Mouse (Mus musculus): ENCODE measurements around the gene Ubash3b. TPM values are rescaled to one million over a fixed set of nuclear protein-coding genes. Genes with fewer than 3 reads are reported as not detected.

The Ubash3b gene
- polyA plus RNA-seq, 1 experiment from 2014 or later: 8.9 TPM

- POLR2A ChIA-PET: interaction anchor here (1.5 kb wide), 1 partner anchor 12 kb away, joined by 5 read pairs; no protein-coding TSS in a partner anchor
Observed at GRCm38 (mm10) chr9:41060617-41061016, 100.9 kb downstream of the Ubash3b start.

GRCm38 (mm10) chr9:41058765-41059535 is 102.5 kb downstream of the Ubash3b start:
- CTCF ChIA-PET: no interaction called here
- in situ Hi-C loops (cut with MboI; ENCODE audit: low pct_unique_long_range_greater_than_20kb): no loop called here
- ATAC-seq: no peak
- POLR2A ChIA-PET: no interaction called here
- peak; percentile 35 for DNase-seq (ENCODE audit: low read depth, low spot score)
- H3K27me3 ChIP-seq: no peaks in the 10 kb centered on the region
- TF ChIP-seq CTCF (IDR thresholded peaks at IDR 0.05): no peak

More at GRCm38 (mm10) chr9:41060617-41061016, 100.9 kb downstream of the Ubash3b start:
- CTCF ChIA-PET: interaction anchor here (0.7 to 1.1 kb wide), 2 partner anchors 131 to 147 kb away, joined by 3 read pairs; no protein-coding TSS in a partner anchor
- no peak for TF ChIP-seq CTCF (IDR thresholded peaks at IDR 0.05)
- no peaks in the 10 kb centered on the region for H3K27me3 ChIP-seq
- DNase-seq (ENCODE audit: low read depth, low spot score) (no peak), ATAC-seq (no peak)
- in situ Hi-C loops (cut with MboI; ENCODE audit: low pct_unique_long_range_greater_than_20kb): no loop called here

GRCm38 (mm10) chr9:41054166-41054565 is 107.3 kb downstream of the Ubash3b start:
- ChIA-PET POLR2A (no interaction called here), CTCF (no interaction called here)
- no peak for ATAC-seq
- no peaks in the 10 kb centered on the region for H3K27me3 ChIP-seq
- no peak for TF ChIP-seq CTCF (IDR thresholded peaks at IDR 0.05)
- in situ Hi-C loops (cut with MboI; ENCODE audit: low pct_unique_long_range_greater_than_20kb): no loop called here
- no peak for DNase-seq (ENCODE audit: low read depth, low spot score)

GRCm38 (mm10) chr9:41053478-41053877 is 108.0 kb downstream of the Ubash3b start:
- no peak for TF ChIP-seq CTCF (IDR thresholded peaks at IDR 0.05)
- DNase-seq (ENCODE audit: low read depth, low spot score): no peak
- in situ Hi-C loops (cut with MboI; ENCODE audit: low pct_unique_long_range_greater_than_20kb): no loop called here
- ChIA-PET CTCF (interaction anchor here (1.0 kb wide), 1 partner anchor 104 kb away, joined by 3 read pairs; no protein-coding TSS in a partner anchor), POLR2A (no interaction called here)
- ATAC-seq: no peak
- H3K27me3 ChIP-seq: no peaks in the 10 kb centered on the region

GRCm38 (mm10) chr9:41051080-41051932 is 110.2 kb downstream of the Ubash3b start:
- no peak for DNase-seq (ENCODE audit: low read depth, low spot score)
- in situ Hi-C loops (cut with MboI; ENCODE audit: low pct_unique_long_range_greater_than_20kb): no loop called here
- no peak for TF ChIP-seq CTCF (IDR thresholded peaks at IDR 0.05)
- no peak for ATAC-seq
- H3K27me3 ChIP-seq: no peaks in the 10 kb centered on the region
- POLR2A ChIA-PET: no interaction called here
- CTCF ChIA-PET: interaction anchor here (0.7 to 1.6 kb wide), 7 partner anchors 10 to 156 kb away, joined by 3 to 4 read pairs (median 3); no protein-coding TSS in a partner anchor

- ATAC-seq (no peak), DNase-seq (ENCODE audit: low read depth, low spot score) (no peak)
- no peaks in the 10 kb centered on the region for H3K27me3 ChIP-seq
- in situ Hi-C loops (cut with MboI; ENCODE audit: low pct_unique_long_range_greater_than_20kb): no loop called here
- POLR2A ChIA-PET: interaction anchor here (0.6 kb wide), 1 partner anchor 815 kb away, joined by 3 read pairs; no protein-coding TSS in a partner anchor
- TF ChIP-seq CTCF (IDR thresholded peaks at IDR 0.05): no peak
- CTCF ChIA-PET: interaction anchor here (0.7 to 1.6 kb wide), 3 partner anchors 11 to 120 kb away, joined by 3 read pairs; no protein-coding TSS in a partner anchor
Observed at GRCm38 (mm10) chr9:41050331-41051079, 111.0 kb downstream of the Ubash3b start.

GRCm38 (mm10) chr9:41049282-41049681 is 112.2 kb downstream of the Ubash3b start:
- no peak for DNase-seq (ENCODE audit: low read depth, low spot score)
- POLR2A ChIA-PET: interaction anchor here (0.6 kb wide), 1 partner anchor 131 kb away, joined by 4 read pairs; no protein-coding TSS in a partner anchor
- no peak for ATAC-seq
- in situ Hi-C loops (cut with MboI; ENCODE audit: low pct_unique_long_range_greater_than_20kb): loop anchor here (5.0 kb wide), 1 partner anchor 128 kb away; no protein-coding TSS in a partner anchor
- no peaks in the 10 kb centered on the region for H3K27me3 ChIP-seq
- TF ChIP-seq CTCF (IDR thresholded peaks at IDR 0.05): no peak
- CTCF ChIA-PET: interaction anchor here (1.2 to 1.3 kb wide), 2 partner anchors 134 to 142 kb away, joined by 4 to 5 read pairs; no protein-coding TSS in a partner anchor

- DNase-seq (ENCODE audit: low read depth, low spot score) (no peak), ATAC-seq (no peak)
- in situ Hi-C loops (cut with MboI; ENCODE audit: low pct_unique_long_range_greater_than_20kb): loop anchor here (5.0 kb wide), 1 partner anchor 128 kb away; no protein-coding TSS in a partner anchor
- no peaks in the 10 kb centered on the region for H3K27me3 ChIP-seq
- ChIA-PET CTCF (interaction anchor here (1.2 to 1.4 kb wide), 3 partner anchors 134 to 142 kb away, joined by 3 to 5 read pairs (median 4); no protein-coding TSS in a partner anchor), POLR2A (no interaction called here)
- no peak for TF ChIP-seq CTCF (IDR thresholded peaks at IDR 0.05)
Observed at GRCm38 (mm10) chr9:41048820-41049219, 112.7 kb downstream of the Ubash3b start.

GRCm38 (mm10) chr9:41048216-41048615 is 113.3 kb downstream of the Ubash3b start:
- in situ Hi-C loops (cut with MboI; ENCODE audit: low pct_unique_long_range_greater_than_20kb): loop anchor here (5.0 kb wide), 1 partner anchor 129 kb away; no protein-coding TSS in a partner anchor
- no peak for ATAC-seq
- CTCF ChIA-PET: interaction anchor here (1.2 to 1.4 kb wide), 3 partner anchors 135 to 143 kb away, joined by 3 to 5 read pairs (median 4); no protein-coding TSS in a partner anchor
- TF ChIP-seq CTCF (IDR thresholded peaks at IDR 0.05): no peak
- POLR2A ChIA-PET: no interaction called here
- no peaks in the 10 kb centered on the region for H3K27me3 ChIP-seq
- no peak for DNase-seq (ENCODE audit: low read depth, low spot score)

Measured in Patski (cell line).